Mouse (Mus musculus) T-helper 1 cell (primary cell): ENCODE results near the gene Rgs8.

Experiments
- in situ Hi-C: fragments of 300-600 bp; cut with MboI, MseI; formaldehyde crosslinking; loops from one replicate; pipeline ENCODE4 v1.15.1; 2025; ENCODE audit warnings: high pct_unique_total_duplicates

Rgs8 gene

DNA sequence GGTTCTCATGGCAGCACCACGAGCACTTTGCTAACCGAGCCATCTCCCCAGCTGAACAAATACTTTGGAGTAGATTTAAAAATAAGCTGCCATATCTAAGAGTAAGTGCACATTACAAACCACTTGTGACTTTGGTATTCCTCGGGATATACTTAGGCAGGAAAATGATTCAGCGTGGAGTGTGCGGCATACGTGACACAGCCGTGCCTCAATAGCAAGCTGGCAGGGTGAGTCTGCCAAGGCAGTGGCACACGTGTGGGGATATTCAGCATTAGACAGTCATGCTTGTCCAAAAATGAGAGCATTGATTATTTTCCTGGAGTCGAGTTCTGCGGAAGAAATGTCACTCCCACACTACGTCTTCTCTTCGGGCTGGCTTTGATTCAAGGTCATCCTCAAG lies 21.1 kb downstream of the Rgs8 start:
- in situ Hi-C loops = loop anchor here (10.0 kb wide), 1 partner anchor 689 kb away; no protein-coding TSS in a partner anchor

DNA sequence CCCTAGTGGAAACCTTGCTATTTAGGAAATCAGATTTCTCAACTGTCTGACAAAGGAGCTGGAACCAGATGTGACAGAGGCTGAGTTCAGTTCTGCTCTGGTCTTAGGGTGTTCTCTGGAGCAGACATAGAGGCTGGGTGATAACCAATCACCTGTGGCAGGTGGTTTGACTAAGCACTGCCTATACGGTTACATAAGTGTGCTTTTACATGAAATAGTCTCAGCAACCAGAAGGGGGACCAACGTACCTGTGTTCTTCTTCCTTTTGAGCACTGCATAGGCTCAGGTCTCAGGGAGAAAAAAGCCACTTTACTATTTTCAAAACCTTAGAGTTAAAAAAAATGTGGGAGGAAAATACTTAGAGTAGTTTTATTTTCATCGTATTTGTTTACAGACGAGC lies 22.8 kb downstream of the Rgs8 start:
- in situ Hi-C loops = loop anchor here (5.0 to 10.0 kb wide), 2 partner anchors 67 to 691 kb away; partner anchors contain the start of gene Rgs16

DNA sequence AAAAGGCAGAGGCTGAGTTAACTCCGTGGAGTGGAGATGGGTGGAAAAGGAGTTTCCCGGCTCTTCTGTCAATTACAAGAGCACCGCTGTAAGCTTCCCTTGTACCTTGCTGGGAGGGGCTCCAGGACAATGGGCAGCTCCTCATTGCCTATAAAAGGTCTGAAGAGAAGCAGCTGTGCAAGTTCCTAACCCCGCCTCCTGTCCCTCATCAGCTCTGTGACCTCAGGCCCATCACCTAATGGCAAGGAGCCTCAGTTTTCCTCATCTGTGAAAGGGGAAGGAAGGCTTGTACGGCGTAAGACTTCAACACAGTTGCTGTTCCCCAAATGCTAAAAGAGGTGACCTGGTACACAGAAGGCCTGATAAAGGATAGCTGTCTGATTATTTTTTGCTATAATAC lies 24.8 kb downstream of the Rgs8 start:
- in situ Hi-C loops = loop anchor here (5.0 to 10.0 kb wide), 2 partner anchors 65 to 693 kb away; partner anchors contain the start of gene Rgs16

DNA sequence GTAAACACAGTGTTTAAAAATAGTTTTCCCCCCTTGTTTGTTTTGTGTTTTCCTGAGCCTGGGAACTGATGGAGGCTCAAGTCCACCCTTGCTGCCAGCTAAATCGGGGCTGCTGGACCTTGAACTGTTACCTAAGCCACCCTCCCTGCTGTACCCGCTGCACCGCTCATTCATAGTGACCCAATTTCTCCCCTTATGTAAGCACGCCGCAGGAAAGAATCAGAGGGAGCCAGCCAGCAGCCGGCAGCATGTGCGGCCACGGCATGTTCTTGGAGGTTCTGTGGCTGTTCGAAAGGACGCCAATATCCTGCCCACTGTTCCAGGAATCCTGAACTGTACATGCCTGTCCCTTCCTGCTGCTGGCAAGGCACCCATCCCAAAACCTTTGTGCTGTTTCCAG lies 26.3 kb downstream of the Rgs8 start:
- in situ Hi-C loops = loop anchor here (5.0 to 10.0 kb wide), 2 partner anchors 63 to 694 kb away; partner anchors contain the start of gene Rgs16

DNA sequence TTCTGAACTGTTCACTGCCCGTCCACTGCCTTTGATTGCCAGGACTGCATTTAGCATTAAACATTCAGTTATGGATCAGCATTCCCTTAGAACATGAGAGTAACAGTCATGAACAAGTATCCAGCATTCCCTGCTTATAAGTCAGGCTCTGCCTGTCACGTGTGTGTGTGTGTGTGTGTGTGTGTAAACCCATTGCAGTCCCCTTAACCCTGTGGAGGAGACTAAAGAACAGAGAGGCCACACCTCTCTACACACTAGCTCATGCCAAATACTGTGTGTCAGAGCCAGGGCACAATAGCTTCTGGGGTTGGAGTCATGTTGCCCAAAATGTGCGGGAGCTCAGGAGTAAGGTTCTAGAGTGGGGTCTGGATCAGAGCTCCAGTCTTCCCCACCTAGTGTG lies 26.8 kb downstream of the Rgs8 start:
- in situ Hi-C loops = loop anchor here (5.0 to 10.0 kb wide), 2 partner anchors 63 to 695 kb away; partner anchors contain the start of gene Rgs16

DNA sequence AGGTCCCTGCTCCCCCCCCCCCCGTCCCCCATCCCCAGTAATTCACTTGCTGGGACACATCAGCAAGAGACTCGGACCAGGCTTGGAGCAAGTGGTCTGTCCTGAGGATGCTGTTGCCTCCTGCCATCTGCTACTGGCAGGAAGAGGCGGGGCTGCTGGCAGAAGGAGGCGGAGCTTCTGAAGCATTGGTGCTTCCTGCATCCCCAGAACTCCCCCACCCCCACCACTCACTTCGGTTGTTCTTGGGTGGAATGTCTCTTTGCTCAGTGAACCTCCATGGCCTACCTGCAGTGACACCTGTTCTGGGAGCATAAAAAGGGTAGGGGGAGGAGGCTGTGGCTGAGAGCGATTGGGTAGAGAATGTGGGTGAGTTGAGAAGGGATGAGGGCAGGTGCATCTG lies 27.5 kb downstream of the Rgs8 start:
- in situ Hi-C loops = no loop called here

DNA sequence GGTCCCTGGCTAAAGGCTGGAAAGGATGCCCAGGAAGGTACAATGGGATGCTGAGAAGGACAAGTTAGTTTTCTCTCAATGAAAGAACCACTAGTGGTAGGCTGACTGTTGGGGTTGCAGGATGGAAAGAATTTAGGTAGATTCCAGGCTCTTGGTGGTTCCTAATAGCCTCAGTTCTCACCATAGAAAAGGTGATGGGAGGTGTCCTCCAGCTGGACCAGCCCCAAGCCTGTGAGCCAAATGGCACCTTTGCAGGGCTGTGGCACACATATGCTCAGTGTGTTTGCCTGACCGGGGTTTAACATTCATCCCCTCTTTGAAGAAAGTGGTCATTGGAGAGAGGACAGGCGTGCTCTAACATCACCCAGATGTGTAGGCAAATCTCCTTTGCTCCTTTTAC lies 28.2 kb downstream of the Rgs8 start:
- in situ Hi-C loops = no loop called here

DNA sequence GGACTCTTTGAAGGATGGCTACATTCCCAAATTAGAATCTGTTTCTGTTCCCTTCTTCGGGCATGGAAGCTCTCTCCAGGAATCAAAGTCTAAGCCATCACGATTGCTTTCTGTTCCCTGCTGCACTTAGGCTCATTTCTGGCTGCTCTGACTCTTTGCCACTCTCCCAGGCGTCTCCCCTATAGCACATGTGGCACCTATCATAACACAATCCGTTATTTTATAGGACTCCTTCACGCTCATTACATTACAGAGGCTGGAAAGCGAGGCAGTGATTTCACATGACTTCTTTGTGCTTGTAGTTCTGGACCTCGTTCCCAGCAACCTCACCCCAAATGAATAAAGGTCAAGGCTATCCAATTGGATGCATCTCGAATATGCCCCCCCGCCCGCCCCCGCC lies 30.4 kb downstream of the Rgs8 start:
- in situ Hi-C loops = no loop called here

DNA sequence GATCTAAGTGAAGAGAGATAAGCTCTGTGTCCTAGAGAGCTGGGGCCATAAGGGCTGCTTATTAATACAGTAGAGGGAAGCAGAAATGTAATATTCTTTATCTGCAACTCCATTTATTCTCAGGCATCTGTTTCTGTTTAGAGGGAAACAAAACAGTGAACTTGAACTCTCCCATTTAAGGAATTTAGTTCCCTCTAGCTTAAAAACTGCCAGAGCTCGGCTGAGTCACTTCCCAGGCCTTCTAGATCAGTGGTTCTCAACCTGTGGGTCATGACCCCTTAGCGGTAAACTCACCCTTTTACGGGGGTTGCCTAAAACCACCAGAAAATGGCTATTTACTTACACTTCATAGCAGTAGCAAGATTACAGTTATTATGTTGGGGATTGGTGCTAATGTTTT lies 32.8 kb downstream of the Rgs8 start:
- in situ Hi-C loops = no loop called here

DNA sequence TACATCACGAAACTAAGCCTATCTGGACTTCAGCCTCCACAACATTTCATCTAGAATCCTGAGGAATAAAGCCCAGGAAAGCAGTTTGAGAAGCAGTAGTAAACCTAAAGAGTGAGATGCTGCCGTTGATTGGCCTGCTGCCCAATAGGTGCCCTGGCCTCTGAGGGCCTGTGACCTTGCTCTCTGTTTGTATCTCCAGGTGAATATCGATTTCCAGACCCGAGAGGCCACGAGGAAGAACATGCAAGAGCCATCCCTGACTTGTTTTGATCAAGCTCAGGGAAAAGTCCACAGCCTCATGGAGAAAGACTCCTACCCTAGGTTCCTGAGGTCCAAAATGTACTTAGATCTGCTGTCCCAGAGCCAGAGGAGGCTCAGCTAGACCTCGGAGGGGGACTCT lies 39.7 kb downstream of the Rgs8 start:
- in situ Hi-C loops = no loop called here

GRCm38 (mm10) chr1:153694372-153695120 lies 41.7 kb downstream of the Rgs8 start:
- in situ Hi-C loops = no loop called here

DNA sequence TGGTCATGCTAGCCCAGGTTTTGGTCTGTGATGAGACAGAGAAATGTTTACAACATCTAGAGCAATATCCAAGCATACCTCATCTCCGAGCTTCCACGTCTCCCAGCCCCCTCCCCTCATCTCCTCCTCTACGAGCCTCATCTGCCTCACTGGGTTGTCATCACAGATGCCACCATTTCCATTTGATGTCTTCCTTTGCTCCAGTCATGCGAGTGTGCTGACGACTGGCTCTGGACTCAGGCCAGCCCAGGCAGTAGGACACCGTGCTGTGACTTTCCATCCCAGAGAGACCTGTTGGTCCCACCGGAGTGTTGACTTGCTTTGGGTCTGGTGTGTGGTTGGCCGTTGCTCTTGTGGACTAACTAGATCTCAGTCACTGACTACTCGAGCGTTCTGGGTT lies 42.6 kb downstream of the Rgs8 start:
- in situ Hi-C loops = no loop called here

- in situ Hi-C loops = no loop called here
These were observed 43.3 kb downstream of the Rgs8 start for GRCm38 (mm10) chr1:153696093-153696492.

- in situ Hi-C loops = no loop called here
These were observed 43.7 kb downstream of the Rgs8 start for GRCm38 (mm10) chr1:153696541-153696940.

DNA sequence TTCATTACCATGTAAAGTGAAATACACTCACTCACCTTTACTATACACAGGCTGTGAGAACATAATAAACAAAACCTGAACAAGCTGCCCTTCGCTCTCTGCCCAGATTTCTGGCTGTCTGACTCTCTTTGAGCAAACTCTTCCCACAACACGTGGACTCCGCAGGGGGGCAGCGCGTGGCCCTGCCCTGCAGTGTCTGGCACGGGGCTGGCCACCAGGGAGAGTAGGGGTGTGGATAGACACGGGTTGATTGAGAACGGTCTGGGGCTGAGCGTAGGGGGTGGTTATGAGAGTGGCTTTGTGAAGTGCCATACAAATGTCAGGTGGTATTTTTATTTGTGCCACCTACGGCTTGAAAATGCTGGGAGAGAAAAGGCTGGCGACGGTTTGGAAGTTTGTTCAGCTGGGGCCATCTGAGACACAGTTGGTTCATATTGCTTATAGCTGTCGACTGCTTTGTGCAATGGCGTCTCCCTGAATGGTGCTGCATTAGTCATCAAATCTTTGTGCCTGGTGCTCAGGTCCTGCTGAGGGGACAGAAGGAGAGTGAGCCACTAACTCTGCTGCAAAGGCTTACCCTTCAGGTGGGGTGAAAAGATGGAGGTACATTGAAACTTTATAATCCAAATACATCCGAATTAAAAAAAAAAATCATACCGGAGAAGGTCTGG lies 44.9 kb downstream of the Rgs8 start:
- in situ Hi-C loops = no loop called here

GRCm38 (mm10) chr1:153698311-153699084 lies 45.7 kb downstream of the Rgs8 start:
- in situ Hi-C loops = no loop called here

- in situ Hi-C loops = no loop called here
These were observed 47.7 kb downstream of the Rgs8 start for GRCm38 (mm10) chr1:153700448-153701063.

DNA sequence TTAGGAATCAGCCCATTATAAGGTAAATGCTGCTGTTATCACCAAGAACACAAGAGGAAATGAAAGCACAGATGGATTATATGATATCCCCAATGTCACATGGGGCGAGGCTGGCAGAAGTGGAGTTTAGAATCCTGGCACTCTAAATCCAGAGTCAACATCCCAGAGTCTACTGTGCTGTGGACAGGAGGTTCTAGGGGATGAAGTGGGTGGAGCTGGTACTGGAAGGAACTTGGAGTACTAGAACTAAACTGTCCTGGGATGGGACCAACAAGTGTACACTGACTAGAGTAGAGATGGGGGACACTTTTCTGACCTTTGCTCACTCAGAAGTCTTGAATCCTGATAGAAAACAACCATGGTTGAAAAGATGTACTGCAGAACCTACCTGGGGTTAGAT lies 48.6 kb downstream of the Rgs8 start:
- in situ Hi-C loops = no loop called here

- in situ Hi-C loops = no loop called here
These were observed 49.5 kb downstream of the Rgs8 start for GRCm38 (mm10) chr1:153702166-153702852.

DNA sequence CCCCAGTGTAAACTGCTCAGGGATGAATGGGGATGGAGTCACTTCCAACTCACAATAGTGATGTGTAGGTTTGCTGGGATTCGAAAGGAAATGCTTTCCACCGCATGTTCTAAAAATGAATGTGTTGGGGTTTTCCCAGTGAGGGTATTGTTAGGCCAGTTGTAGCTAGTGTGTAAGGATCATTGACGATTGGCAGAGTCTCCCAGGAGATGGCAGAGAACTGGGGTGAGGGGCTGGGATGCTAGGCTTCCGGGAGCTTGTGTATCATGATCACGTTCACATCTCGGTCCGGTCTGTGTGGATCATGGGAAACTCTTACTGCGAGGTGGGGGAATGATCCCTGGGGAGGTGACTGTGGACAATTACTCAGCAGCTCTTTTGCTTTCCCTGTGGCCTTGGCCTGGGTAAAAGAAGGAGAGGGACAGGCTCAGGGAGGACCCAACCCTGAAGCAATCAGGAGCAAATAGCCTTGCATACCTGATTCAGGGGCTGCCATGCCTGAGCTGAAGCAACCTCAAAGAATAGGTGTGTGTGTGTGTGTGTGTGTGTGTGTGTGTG lies 50.1 kb downstream of the Rgs8 start:
- in situ Hi-C loops = no loop called here

DNA sequence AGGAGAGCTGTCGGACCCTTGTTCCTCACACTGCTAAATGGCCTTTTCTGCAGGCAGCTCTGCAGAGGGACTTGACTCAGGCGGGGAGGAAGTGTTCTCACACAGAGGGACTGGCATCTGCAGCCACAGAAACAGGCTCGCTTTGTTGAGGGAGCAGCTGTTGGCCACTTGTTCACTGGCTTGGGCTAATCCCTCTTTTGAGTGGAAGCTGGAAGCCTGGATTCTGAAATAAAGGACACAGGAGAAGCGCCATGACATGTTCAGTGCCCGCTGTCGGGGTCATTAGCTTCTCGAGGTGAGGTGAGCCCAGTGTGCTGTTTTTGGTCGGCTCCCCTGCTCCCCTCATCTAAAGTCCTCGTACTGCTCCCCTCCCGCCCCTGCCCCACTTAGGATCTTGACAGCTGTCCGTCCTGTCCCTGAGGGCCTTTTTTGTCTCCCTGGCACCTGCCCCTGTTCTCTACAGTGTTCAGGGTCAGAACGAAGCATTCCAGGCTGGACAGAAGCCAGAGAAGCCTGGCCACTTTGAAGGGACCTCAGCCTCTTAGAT lies 50.7 kb downstream of the Rgs8 start:
- in situ Hi-C loops = no loop called here
